Mouse (Mus musculus): Measurements from ENCODE around the gene Mdm1. TPM values are rescaled to one million over a fixed set of nuclear protein-coding genes. Genes with fewer than 3 reads are reported as not detected.

The Mdm1 gene
- polyA plus RNA-seq, 1 experiment: not detected

- H3K27ac ChIP-seq (ENCODE audit: insufficient read depth, low read depth, low read length): peak overlapping the region; percentile 74; the same call in 1 of the 2 replicates
- WGBS: 63% methylated on average over 25 of the region's 25 CpGs
These were observed 20.3 kb upstream of the Mdm1 start for GRCm38 (mm10) chr10:118121047-118121936.

DNA sequence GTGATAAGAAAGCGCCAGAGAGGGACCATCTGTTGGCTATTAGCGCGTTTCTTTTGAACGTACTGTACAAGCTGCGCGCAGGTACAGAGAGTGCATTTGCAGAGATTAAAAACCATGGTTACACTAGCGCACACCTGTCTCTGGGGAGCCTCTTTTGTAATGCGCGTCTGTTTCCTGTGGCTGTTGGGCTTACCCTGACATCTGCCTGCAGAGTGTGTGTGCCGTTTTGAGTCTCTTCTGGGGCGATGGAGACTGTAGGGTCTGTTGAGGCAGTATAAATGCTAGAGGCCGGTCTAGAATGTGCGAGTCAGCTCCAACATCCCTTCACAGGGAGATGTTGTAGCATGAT lies 19.7 kb upstream of the Mdm1 start:
- WGBS: 62% methylated on average over 13 of the region's 13 CpGs
- H3K4me1 ChIP-seq (ENCODE audit: control insufficient read depth, insufficient read depth, low read length): peaks cover 8% of the 10 kb centered on the region
- TF ChIP-seq POLR2A (IDR thresholded peaks at IDR 0.05; ENCODE audit: insufficient read depth, low read depth, low read length): no peak
- TF ChIP-seq CTCF (IDR thresholded peaks at IDR 0.05; ENCODE audit: insufficient read depth, low read depth, low read length): no peak
- H3K27ac ChIP-seq (ENCODE audit: insufficient read depth, low read depth, low read length): peak overlapping the region; percentile 74; the same call in 1 of the 2 replicates
- H3K4me3 ChIP-seq (ENCODE audit: insufficient read depth, low read depth, low read length): no peak overlapping the region

More at GRCm38 (mm10) chr10:118121047-118121936, 20.3 kb upstream of the Mdm1 start:
- Histone ChIP-seq H3K4me1 (ENCODE audit: control insufficient read depth, insufficient read depth, low read length) (peaks cover 8% of the 10 kb centered on the region), H3K4me3 (ENCODE audit: insufficient read depth, low read depth, low read length) (no peak overlapping the region)
- TF ChIP-seq POLR2A (IDR thresholded peaks at IDR 0.05; ENCODE audit: insufficient read depth, low read depth, low read length) (no peak), CTCF (IDR thresholded peaks at IDR 0.05; ENCODE audit: insufficient read depth, low read depth, low read length) (no peak)

GRCm38 (mm10) chr10:118122441-118123162 lies 19.0 kb upstream of the Mdm1 start:
- WGBS: 60% methylated on average over 11 of the region's 11 CpGs
- peaks cover 8% of the 10 kb centered on the region for H3K4me1 ChIP-seq (ENCODE audit: control insufficient read depth, insufficient read depth, low read length)
- H3K4me3 ChIP-seq (ENCODE audit: insufficient read depth, low read depth, low read length): no peak overlapping the region
- no peak for TF ChIP-seq CTCF (IDR thresholded peaks at IDR 0.05; ENCODE audit: insufficient read depth, low read depth, low read length)
- no peak for TF ChIP-seq POLR2A (IDR thresholded peaks at IDR 0.05; ENCODE audit: insufficient read depth, low read depth, low read length)
- H3K27ac ChIP-seq (ENCODE audit: insufficient read depth, low read depth, low read length): no peak overlapping the region

DNA sequence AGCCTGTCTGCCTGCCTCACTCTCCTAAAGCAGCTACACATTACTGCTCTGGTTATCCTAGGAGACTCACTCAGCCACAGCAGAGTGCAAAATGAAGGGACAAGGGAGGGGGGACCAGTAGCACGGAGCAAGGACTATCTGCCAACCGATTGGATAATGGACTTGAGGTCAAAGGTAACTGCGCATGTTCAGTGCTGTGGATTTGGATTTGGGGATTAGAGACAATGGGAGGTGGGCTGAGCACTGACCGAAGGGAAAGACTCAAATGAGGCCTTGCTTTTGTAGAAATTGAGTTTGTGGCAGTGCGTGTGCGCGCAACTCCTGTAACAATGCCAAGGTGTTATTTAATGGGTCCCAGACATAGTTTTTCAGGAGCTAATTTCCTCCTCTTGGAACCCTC lies 16.4 kb upstream of the Mdm1 start:
- TF ChIP-seq POLR2A (IDR thresholded peaks at IDR 0.05; ENCODE audit: insufficient read depth, low read depth, low read length) (no peak), CTCF (IDR thresholded peaks at IDR 0.05; ENCODE audit: insufficient read depth, low read depth, low read length) (no peak)
- 97% methylated on average over 7 of the region's 7 CpGs for WGBS
- H3K27ac ChIP-seq (ENCODE audit: insufficient read depth, low read depth, low read length): no peak overlapping the region
- H3K4me3 ChIP-seq (ENCODE audit: insufficient read depth, low read depth, low read length): no peak overlapping the region
- H3K4me1 ChIP-seq (ENCODE audit: control insufficient read depth, insufficient read depth, low read length): peaks cover 8% of the 10 kb centered on the region

GRCm38 (mm10) chr10:118125776-118126445 lies 15.7 kb upstream of the Mdm1 start:
- Histone ChIP-seq H3K4me1 (ENCODE audit: control insufficient read depth, insufficient read depth, low read length) (peaks cover 8% of the 10 kb centered on the region), H3K27ac (ENCODE audit: insufficient read depth, low read depth, low read length) (no peak overlapping the region), H3K4me3 (ENCODE audit: insufficient read depth, low read depth, low read length) (no peak overlapping the region)
- WGBS: 82% methylated on average over 25 of the region's 25 CpGs
- TF ChIP-seq CTCF (IDR thresholded peaks at IDR 0.05; ENCODE audit: insufficient read depth, low read depth, low read length) (no peak), POLR2A (IDR thresholded peaks at IDR 0.05; ENCODE audit: insufficient read depth, low read depth, low read length) (no peak)

DNA sequence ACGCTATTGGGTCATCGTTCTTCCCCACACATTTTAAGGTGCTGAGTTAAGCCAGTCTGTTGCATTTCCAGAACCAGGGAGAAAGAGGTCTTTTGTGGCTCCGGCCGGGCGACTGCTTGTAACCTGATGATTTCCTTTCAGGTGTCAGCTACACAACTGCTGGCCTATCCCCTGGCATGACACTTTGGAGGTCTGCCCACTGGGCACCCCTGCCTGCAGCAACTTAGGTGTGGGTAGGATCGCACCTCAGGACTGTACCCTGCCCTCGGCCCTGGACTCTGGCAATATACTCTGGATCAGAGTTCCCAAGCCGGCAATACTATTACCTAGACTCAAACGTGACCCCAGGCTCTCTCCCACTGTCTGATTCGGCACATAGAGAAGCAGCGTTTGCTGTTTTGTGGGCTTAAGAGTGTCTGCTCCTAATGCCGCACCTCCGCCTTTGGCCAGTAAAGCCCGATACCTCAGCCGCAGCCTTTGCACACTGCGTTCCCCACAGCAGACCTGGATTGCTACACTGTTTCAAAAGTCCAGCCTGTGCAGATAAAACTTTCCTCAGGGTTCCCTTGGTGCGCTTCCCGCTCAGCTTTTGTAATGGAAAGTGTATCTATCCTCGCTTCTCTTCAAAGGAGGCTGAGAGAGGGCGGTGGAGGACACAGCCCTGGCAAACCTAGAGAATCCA lies 12.5 kb upstream of the Mdm1 start:
- TF ChIP-seq POLR2A (IDR thresholded peaks at IDR 0.05; ENCODE audit: insufficient read depth, low read depth, low read length): no peak
- no peaks in the 10 kb centered on the region for H3K4me1 ChIP-seq (ENCODE audit: control insufficient read depth, insufficient read depth, low read length)
- H3K4me3 ChIP-seq (ENCODE audit: insufficient read depth, low read depth, low read length): no peak overlapping the region
- no peak overlapping the region for H3K27ac ChIP-seq (ENCODE audit: insufficient read depth, low read depth, low read length)
- WGBS: 54% methylated on average over 20 of the region's 20 CpGs

DNA sequence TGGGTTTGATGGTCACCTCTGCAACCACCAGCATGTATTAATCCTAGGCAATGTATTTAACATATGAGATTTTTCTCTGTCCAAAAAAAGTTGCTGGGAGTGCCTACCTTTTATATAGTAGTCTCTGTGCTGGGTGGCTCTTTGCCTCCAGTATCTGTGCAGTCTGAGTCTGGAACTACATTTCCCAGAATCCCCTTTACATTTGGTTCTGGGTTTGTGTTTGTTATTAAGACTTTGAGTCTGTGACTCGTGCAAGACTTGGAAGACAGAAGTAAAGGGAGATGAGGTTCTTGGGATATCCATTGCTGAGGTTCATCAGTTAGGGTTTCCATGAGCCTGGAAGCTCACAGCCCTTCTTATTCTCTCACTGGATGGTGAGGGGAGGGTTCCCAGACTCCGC lies 11.6 kb upstream of the Mdm1 start:
- 55% methylated on average over 2 of the region's 2 CpGs for WGBS
- no peak overlapping the region for H3K27ac ChIP-seq (ENCODE audit: insufficient read depth, low read depth, low read length)
- H3K4me1 ChIP-seq (ENCODE audit: control insufficient read depth, insufficient read depth, low read length): no peaks in the 10 kb centered on the region
- TF ChIP-seq POLR2A (IDR thresholded peaks at IDR 0.05; ENCODE audit: insufficient read depth, low read depth, low read length): no peak
- TF ChIP-seq CTCF (IDR thresholded peaks at IDR 0.05; ENCODE audit: insufficient read depth, low read depth, low read length): no peak
- no peak overlapping the region for H3K4me3 ChIP-seq (ENCODE audit: insufficient read depth, low read depth, low read length)

GRCm38 (mm10) chr10:118132993-118133392 lies 8.6 kb upstream of the Mdm1 start:
- H3K4me1 ChIP-seq (ENCODE audit: control insufficient read depth, insufficient read depth, low read length): no peaks in the 10 kb centered on the region
- TF ChIP-seq POLR2A (IDR thresholded peaks at IDR 0.05; ENCODE audit: insufficient read depth, low read depth, low read length): no peak
- no peak for TF ChIP-seq CTCF (IDR thresholded peaks at IDR 0.05; ENCODE audit: insufficient read depth, low read depth, low read length)
- 77% methylated on average over 6 of the region's 6 CpGs for WGBS
- H3K27ac ChIP-seq (ENCODE audit: insufficient read depth, low read depth, low read length): no peak overlapping the region
- no peak overlapping the region for H3K4me3 ChIP-seq (ENCODE audit: insufficient read depth, low read depth, low read length)
